Mouse (Mus musculus) CH12.LX (cell line): ENCODE measurements around the gene Nanos2. TPM values are rescaled to one million over a fixed set of nuclear protein-coding genes. Genes with fewer than 3 reads are reported as not detected.

ENCODE experiments used
- DNase-seq: peaks from one replicate; pipeline ENCODE4 v3.0.0-alpha.2; 2013; ENCODE audit errors: extremely low read depth
- H3K27ac ChIP-seq: 2 replicates; pipeline ENCODE4 v1.5.1; 2012; ENCODE audit warnings: low read depth, mild to moderate bottlenecking, control low read depth, moderate library complexity; ENCODE audit not compliant: insufficient read depth
- H3K27me3 ChIP-seq: replicated peaks from 2 replicates; pipeline ENCODE3; 2012; ENCODE audit warnings: inconsistent platforms
- H3K36me3 ChIP-seq, 2 experiments: replicated peaks in 1 of 2; 2 replicates each; pipeline versions ENCODE3 to v1.6.1; 2012; ENCODE audit warnings: inconsistent platforms in 1 of 2, low read length in 1 of 2, mild to moderate bottlenecking in 1 of 2, mixed read lengths in 1 of 2, moderate library complexity in 1 of 2; ENCODE audit not compliant: control insufficient read depth in 1 of 2, insufficient read depth in 1 of 2
- H3K4me1 ChIP-seq, 2 experiments: 2 replicates each; pipeline ENCODE4 v1.6.1; 2012; ENCODE audit warnings: inconsistent platforms in 1 of 2, moderate library complexity in 1 of 2; ENCODE audit not compliant: insufficient read depth in 2 of 2, control insufficient read depth in 1 of 2
- H3K4me2 ChIP-seq: 2 replicates; pipeline ENCODE4 v1.6.1; 2012; ENCODE audit warnings: low read depth, mild to moderate bottlenecking, control low read depth; ENCODE audit not compliant: poor library complexity, insufficient read depth, severe bottlenecking
- H3K4me3 ChIP-seq, 3 experiments: fragments of 150-350 bp in 1 of 3; sonication (generic) in 1 of 3; replicated peaks in 1 of 3; 2 replicates each; pipeline versions ENCODE3 to v1.5.1; 2011 to 2012; ENCODE audit warnings: low read depth in 2 of 3, low read length in 2 of 3, mild to moderate bottlenecking in 2 of 3, moderate library complexity in 2 of 3, control low read depth in 1 of 3, improper control_type of control experiment in 1 of 3, inconsistent platforms in 1 of 3, mixed read lengths in 1 of 3; ENCODE audit not compliant: poor library complexity in 1 of 3
- H3K79me2 ChIP-seq: replicated peaks from 2 replicates; pipeline ENCODE4 v1.6.1; 2012; ENCODE audit warnings: mild to moderate bottlenecking, moderate library complexity; ENCODE audit not compliant: control insufficient read depth, poor library complexity, insufficient read depth, severe bottlenecking; ENCODE audit errors: extremely low read depth
- H3K9ac ChIP-seq: 2 replicates; pipeline ENCODE4 v1.6.1; 2012; ENCODE audit warnings: low read depth, mild to moderate bottlenecking, control low read depth, moderate library complexity; ENCODE audit not compliant: insufficient read depth
- H3K9me3 ChIP-seq: replicated peaks from 2 replicates; pipeline ENCODE3; 2012; ENCODE audit warnings: low read length, inconsistent platforms, mixed read lengths
- BHLHE40 ChIP-seq: IDR thresholded peaks from 2 replicates; pipeline ENCODE4 v1.6.1; 2011; ENCODE audit warnings: mild to moderate bottlenecking, low read depth, low read length, improper control_type of control experiment
- EP300 ChIP-seq: IDR thresholded peaks from 2 replicates; pipeline ENCODE4 v1.6.1; 2011; ENCODE audit warnings: low read length, improper control_type of control experiment
- ETS1 ChIP-seq: conservative IDR thresholded peaks from 2 replicates; pipeline ENCODE4 v1.6.1; 2012; ENCODE audit warnings: low read depth, mild to moderate bottlenecking, inconsistent platforms, low read length, improper control_type of control experiment, moderate library complexity
- HCFC1 ChIP-seq: IDR thresholded peaks from 2 replicates; pipeline ENCODE4 v1.6.1; 2012; ENCODE audit warnings: low read depth, mild to moderate bottlenecking, inconsistent platforms, low read length, improper control_type of control experiment
- IRF4 ChIP-seq: IDR thresholded peaks from 2 replicates; pipeline ENCODE4 v1.6.1; 2014; ENCODE audit warnings: low read depth, mild to moderate bottlenecking, inconsistent platforms, low read length, improper control_type of control experiment
- JUN ChIP-seq: IDR thresholded peaks from 2 replicates; pipeline ENCODE4 v1.6.1; 2011; ENCODE audit warnings: low read depth, mild to moderate bottlenecking, low read length, improper control_type of control experiment, moderate library complexity; ENCODE audit not compliant: insufficient read depth
- JUND ChIP-seq: conservative IDR thresholded peaks from 2 replicates; pipeline ENCODE4 v1.6.1; 2011; ENCODE audit warnings: low read depth, low read length, improper control_type of control experiment
- MAX ChIP-seq: IDR thresholded peaks from 2 replicates; pipeline ENCODE4 v1.6.1; 2011; ENCODE audit warnings: low read length, improper control_type of control experiment
- MEF2A ChIP-seq: IDR thresholded peaks from 2 replicates; pipeline ENCODE4 v1.6.1; 2014; ENCODE audit warnings: low read depth, mild to moderate bottlenecking, inconsistent platforms, low read length, improper control_type of control experiment, borderline replicate concordance
- MYC ChIP-seq: IDR thresholded peaks from 2 replicates; pipeline ENCODE4 v1.6.1; 2011; ENCODE audit warnings: low read depth, mild to moderate bottlenecking, improper control_type of control experiment, low read length
- PAX5 ChIP-seq: IDR thresholded peaks from 2 replicates; pipeline ENCODE4 v1.6.1; 2012; ENCODE audit warnings: low read length, inconsistent platforms, mixed read lengths
- POLR2A ChIP-seq: IDR thresholded peaks from 2 replicates; pipeline ENCODE4 v1.6.1; 2011; ENCODE audit warnings: low read depth, mild to moderate bottlenecking, improper control_type of control experiment, low read length
- SIN3A ChIP-seq: IDR thresholded peaks from 2 replicates; pipeline ENCODE4 v1.6.1; 2012; ENCODE audit warnings: low read length, improper control_type of control experiment, inconsistent platforms
- UBTF ChIP-seq: IDR thresholded peaks from 2 replicates; pipeline ENCODE4 v1.6.1; 2012; ENCODE audit warnings: low read depth, mild to moderate bottlenecking, inconsistent platforms, low read length, improper control_type of control experiment, moderate library complexity
- USF1 ChIP-seq: IDR thresholded peaks from 2 replicates; pipeline ENCODE4 v1.6.1; 2014; ENCODE audit warnings: low read depth, mild to moderate bottlenecking, inconsistent platforms, low read length, improper control_type of control experiment
- USF2 ChIP-seq: conservative IDR thresholded peaks from 2 replicates; pipeline ENCODE4 v1.6.1; 2011; ENCODE audit warnings: low read depth, low read length, improper control_type of control experiment
- ZKSCAN1 ChIP-seq: IDR thresholded peaks from 2 replicates; pipeline ENCODE4 v1.6.1; 2012; ENCODE audit warnings: low read depth, inconsistent platforms, low read length, improper control_type of control experiment, borderline replicate concordance
- ZNF384 ChIP-seq: IDR thresholded peaks from 2 replicates; pipeline ENCODE4 v1.6.1; 2012; ENCODE audit warnings: low read depth, low read length, improper control_type of control experiment, inconsistent platforms
- dilution Hi-C: fragments of 300-500 bp; cut with MboI; formaldehyde crosslinking; loops from 2 replicates; pipeline ENCODE4 v1.14.3; 2020; ENCODE audit warnings: low sequenced_read_pairs; ENCODE audit not compliant: extremely low pct_unique_long_range_greater_than_20kb, extremely low pct_ligation_motif_present
- in situ Hi-C: fragments of 300-500 bp; cut with MboI; formaldehyde crosslinking; loops from 3 replicates; pipeline ENCODE4 v1.14.3; 2019; ENCODE audit warnings: low sequenced_read_pairs, low pct_ligation_motif_present, low pct_unique_long_range_greater_than_20kb, mixed read lengths
- polyA plus RNA-seq: library from polyadenylated mRNA; unstranded; fragments of >175 nt; gene quantifications from 2 replicates; pipeline ENCODE4 v1.2.1, GENCODE M21; 2012; ENCODE audit warnings: low read depth; ENCODE audit not compliant: insufficient read length
- total RNA-seq, 2 experiments: library from RNA; depleted of rRNA; stranded (reverse); fragments of 300-350 nt in 1 of 2; fragments of >200 nt in 1 of 2; gene quantifications; 2 replicates each; pipeline ENCODE4 v1.2.3; 2012 to 2014

Nanos2 gene
- total and polyA plus RNA-seq, 3 experiments, result not detected

GRCm38 (mm10) chr7:18963294-18963843 lies 23.8 kb upstream of the Nanos2 start:
- Histone ChIP-seq H3K36me3 (no peaks in the 10 kb centered on the region), H3K27ac (no peak overlapping the region), H3K4me3 (no peak overlapping the region), H3K9ac (no peak overlapping the region), H3K4me2 (no peak overlapping the region; the same call in 1 of the 2 replicates), H3K79me2 (no peaks in the 10 kb centered on the region), H3K9me3 (peaks cover 1% of the 10 kb centered on the region), H3K27me3 (peaks cover 93% of the 10 kb centered on the region), H3K4me1 (peaks cover 14 to 28% of the 10 kb centered on the region in 2 experiments)
- TF ChIP-seq ZNF384 (no peak), EP300 (no peak), BHLHE40 (no peak), POLR2A (no peak), ETS1 (no peak), IRF4 (no peak), MYC (no peak), ZKSCAN1 (no peak), UBTF (no peak), PAX5 (no peak), HCFC1 (no peak), MAX (no peak), JUND (no peak)
- DNase-seq, result no peak
- dilution Hi-C loops (no loop called here), in situ Hi-C loops (no loop called here)

GRCm38 (mm10) chr7:18965312-18965711 lies 21.9 kb upstream of the Nanos2 start:
- dilution Hi-C loops, result no loop called here

More at GRCm38 (mm10) chr7:18965312-18965711, 21.9 kb upstream of the Nanos2 start:
- Histone ChIP-seq H3K4me2 (no peak overlapping the region), H3K9me3 (no peaks in the 10 kb centered on the region), H3K9ac (no peak overlapping the region), H3K79me2 (no peaks in the 10 kb centered on the region), H3K4me1 (peaks cover 14 to 21% of the 10 kb centered on the region in 2 experiments), H3K36me3 (no peaks in the 10 kb centered on the region), H3K4me3 (no peak overlapping the region), H3K27me3 (peaks cover 93% of the 10 kb centered on the region), H3K27ac (no peak overlapping the region)
- TF ChIP-seq SIN3A, result no peak
- no peak for TF ChIP-seq UBTF
- TF ChIP-seq JUN, result no peak
- no peak for TF ChIP-seq USF2
- TF ChIP-seq MEF2A, result no peak
- TF ChIP-seq USF1, result no peak
- no peak for DNase-seq
- in situ Hi-C loops, result no loop called here
